Mouse (Mus musculus): ENCODE measurements at regions not wholly inside any gene's neighbourhood (a gene's known extent, or its start where the extent isn't known, plus 50 kb on each side); places are given as distances from the start of the nearest gene placed in this dataset.

DNA sequence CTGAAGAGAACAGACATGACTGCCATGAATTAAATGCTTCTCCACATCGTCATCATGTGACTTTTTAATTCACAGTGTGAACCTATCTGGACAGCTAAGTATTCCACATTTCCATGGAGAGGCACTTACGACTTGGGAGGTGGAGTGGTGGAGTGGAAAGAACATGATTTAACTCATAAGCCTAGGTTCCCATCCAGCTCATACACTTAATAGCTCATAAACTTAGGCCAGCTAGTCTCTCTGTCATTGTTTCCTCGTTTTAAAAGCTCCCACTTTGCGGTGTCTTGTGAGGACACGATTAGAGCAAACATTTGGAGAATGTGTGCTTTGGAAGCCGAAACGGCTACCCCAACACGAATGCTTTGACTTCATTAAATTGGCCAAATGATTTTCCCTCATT, 346.0 kb upstream of the Mpdz start:
- in situ Hi-C loops (cut with MboI; ENCODE audit: low pct_unique_long_range_greater_than_20kb in 1 of 2, low sequenced_read_pairs in 2 of 2, unreplicated experiment in 1 of 2): no loop called here

DNA sequence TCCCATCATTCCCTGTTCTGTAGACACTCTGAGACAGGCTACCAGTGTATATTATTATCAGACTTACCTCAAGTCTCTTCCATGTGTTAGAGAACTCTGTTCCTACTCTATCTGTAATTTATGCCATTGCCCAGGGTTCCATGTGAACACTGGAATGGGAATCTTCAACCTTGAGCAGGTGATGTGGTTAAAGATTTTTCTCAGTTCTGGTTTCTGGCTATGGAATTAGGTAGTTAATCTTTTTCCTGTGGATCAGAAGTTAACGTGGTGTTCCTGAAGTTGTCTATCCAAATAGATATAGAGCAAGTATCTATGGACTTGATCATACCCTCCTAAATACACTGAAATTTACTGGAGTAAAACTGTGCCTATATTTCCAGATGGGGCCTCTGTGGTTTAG, 339.4 kb upstream of the Mpdz start:
- in situ Hi-C loops (cut with MboI; ENCODE audit: low pct_unique_long_range_greater_than_20kb in 1 of 2, low sequenced_read_pairs in 2 of 2, unreplicated experiment in 1 of 2): no loop called here

DNA sequence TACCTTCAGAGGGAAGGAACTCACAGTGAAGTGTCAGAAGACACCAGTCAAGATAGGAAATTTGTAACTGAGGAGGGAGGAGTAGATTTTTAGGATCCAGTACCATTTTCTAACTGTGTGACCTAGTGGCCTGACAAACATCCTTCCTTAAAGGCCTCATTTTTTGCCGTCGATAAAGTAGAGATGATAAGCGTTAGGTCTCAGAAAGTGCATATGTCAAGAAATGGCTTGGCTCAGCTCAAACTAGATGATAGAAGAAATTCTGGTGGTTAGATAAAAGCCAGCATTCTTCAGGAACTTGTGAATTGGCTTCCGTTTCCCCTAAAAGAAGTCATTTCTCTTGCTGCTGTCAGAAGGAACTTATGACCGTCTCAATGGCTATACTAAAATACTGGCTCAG, 324.1 kb upstream of the Mpdz start:
- in situ Hi-C loops (cut with MboI; ENCODE audit: low pct_unique_long_range_greater_than_20kb in 1 of 2, low sequenced_read_pairs in 2 of 2, unreplicated experiment in 1 of 2): no loop called here

DNA sequence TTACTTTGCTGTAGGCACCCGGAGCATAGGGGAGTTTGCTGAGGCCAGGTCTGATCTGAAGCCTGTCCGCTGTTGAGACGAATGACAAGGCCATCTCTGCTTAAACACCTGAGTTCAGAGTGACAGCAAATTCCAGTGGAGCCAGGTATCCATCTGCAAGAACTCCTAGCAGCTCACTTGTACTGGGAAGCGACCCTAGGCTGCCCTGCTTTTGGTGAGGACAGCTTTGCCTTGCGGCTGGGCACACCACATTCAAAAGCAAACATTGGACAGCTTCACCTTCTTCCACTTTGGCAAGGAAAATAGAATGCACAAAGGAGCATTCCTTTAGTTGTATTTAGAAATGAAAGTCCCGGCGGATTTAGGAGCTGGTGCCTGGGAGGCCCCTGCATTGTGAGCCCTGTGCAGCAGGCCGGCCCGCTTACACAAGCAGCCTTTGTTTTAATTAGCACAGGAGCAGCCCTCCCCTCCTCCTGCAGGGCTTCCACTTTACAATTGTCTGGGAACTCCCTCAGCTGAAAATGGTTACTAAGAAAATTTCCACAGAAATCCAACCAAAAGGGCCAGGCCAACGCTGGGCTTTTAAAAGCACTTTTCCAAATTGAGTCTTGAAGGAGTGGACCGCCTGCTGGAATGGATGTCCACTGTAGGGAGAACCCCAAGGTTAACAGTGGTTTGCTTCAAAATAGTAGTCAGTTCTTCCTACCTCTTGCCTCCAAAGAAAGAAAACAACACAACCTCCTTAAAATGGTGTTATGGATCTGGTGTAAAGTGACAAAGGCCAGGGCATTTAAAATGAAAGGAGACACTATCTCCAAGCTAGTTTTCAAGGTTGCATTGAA, 321.6 kb upstream of the Mpdz start:
- in situ Hi-C loops (cut with MboI; ENCODE audit: low pct_unique_long_range_greater_than_20kb in 1 of 2, low sequenced_read_pairs in 2 of 2, unreplicated experiment in 1 of 2): no loop called here

DNA sequence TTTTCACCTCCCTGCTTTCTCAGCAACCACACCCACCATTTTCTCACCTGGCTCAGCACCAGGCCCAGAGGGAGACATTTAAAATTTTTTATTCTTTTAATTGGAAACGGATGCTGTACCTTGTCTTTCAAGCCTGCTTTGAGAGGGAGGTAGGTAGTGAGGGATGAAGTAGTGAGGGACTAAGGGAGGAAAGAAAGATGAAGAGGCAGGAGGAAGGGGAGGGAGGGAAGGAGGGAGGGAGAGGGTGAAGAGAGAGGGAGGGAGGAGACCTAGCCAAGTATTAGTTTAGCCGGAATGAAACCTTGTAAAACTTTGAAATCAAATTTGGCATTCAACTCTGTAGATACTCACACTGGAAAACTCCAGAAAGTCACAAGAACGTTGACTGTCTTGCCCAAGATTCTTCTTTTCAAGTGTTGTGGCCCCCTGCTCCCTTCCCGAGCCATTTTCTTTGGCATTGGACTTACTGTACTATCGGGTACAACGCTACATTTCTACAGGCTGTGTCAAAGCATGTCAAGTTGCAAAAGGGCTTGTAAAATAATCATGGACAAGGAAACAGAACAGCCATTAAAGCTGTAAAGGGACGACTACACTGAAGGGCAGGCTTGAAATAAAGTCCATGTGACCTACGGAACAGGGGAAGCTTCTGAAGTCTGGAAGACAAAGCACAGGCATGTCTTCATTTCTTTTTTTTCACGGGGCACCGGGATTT, 320.9 kb upstream of the Mpdz start:
- in situ Hi-C loops (cut with MboI; ENCODE audit: low pct_unique_long_range_greater_than_20kb in 1 of 2, low sequenced_read_pairs in 2 of 2, unreplicated experiment in 1 of 2): no loop called here

DNA sequence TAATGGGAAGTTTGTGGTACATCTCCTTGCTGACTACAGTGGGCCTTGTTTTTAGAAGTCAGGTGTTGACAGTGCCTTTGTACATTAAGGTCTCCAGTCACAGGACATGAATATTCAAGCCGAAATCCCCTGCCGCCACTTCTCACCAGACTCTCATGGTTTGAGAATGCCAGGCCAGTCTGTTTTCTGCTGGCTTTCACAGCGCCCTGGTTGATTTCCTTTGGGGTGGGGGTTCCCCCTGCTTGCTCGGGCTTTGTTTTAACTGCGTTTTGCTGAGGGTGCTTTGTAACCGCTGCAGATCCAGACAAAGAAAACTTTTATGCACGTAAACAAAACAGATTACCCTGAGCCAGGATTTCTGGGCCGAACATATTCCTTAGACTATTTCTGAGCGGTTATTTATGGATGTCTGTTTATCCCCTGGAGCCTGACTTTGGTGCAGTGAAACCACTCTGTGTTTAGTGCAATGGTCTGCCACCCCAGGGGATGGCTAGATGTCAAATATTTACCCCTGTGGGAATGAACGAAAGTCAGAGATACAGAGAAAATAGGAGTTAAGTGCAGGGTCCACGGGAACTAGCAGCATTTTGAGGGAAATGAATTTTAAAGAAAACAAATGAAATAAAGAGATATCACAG, 320.1 kb upstream of the Mpdz start:
- in situ Hi-C loops (cut with MboI; ENCODE audit: low pct_unique_long_range_greater_than_20kb in 1 of 2, low sequenced_read_pairs in 2 of 2, unreplicated experiment in 1 of 2): no loop called here

DNA sequence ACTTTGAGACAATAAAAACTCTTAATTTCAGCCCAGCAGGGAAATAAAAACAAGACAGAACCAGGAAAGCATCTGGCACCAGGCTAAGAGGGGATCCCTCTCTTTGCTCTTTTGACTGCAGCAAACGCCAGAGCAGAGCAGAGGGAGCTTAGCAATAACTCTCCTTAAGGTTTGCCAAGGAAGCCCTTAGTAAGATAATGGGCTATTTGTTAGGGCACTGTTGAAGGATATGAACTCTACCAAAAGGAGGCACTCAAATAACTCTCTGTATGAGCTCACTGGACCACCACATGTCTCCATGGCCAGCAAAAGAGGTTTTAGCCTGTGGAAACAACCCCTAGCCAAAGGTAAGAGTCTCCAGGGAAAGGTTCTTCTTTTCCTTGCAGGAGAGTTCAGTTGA, 315.3 kb upstream of the Mpdz start:
- in situ Hi-C loops (cut with MboI; ENCODE audit: low pct_unique_long_range_greater_than_20kb in 1 of 2, low sequenced_read_pairs in 2 of 2, unreplicated experiment in 1 of 2): no loop called here

DNA sequence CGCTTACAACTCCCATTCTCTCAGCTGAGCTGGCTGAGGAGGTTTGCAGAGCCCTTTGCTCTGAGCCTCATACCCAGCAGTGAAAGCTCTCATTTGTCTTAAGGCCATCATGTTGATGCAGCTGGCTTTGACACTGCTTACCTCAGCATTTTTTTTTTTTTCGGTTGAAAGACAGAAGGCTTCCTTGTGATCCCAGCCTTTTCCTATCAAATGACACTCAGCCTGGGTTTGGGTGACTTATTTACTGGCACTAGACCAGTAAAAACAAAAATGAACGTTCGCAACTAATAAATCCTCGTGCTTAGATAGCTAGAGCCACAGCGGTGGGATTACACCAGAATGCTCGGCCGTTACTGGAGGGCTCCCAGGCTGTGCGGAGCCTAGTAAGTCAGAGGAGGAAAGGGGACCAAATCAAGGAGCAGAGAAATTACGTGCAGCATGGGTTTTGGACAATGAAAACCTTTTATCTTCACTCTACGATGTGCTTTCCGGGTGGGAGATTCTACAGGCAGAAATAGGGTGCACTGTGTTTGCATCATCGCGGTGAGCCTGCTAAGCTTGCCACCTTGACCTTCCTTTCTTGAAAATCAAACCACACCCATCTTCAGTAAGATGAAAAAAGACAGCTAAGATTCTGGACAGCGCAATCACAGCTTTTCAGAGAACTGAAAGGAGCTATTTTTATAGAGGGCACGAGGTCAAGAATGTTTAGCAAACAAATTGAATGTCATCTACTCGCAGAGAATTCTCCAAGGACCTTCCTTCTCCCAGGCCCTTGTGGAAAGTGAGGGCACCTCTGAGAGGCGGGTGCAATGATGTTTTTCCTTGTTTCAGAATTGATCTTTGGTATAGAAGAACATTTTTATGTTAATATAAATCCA, 302.3 kb upstream of the Mpdz start:
- in situ Hi-C loops (cut with MboI; ENCODE audit: low pct_unique_long_range_greater_than_20kb in 1 of 2, low sequenced_read_pairs in 2 of 2, unreplicated experiment in 1 of 2): no loop called here

DNA sequence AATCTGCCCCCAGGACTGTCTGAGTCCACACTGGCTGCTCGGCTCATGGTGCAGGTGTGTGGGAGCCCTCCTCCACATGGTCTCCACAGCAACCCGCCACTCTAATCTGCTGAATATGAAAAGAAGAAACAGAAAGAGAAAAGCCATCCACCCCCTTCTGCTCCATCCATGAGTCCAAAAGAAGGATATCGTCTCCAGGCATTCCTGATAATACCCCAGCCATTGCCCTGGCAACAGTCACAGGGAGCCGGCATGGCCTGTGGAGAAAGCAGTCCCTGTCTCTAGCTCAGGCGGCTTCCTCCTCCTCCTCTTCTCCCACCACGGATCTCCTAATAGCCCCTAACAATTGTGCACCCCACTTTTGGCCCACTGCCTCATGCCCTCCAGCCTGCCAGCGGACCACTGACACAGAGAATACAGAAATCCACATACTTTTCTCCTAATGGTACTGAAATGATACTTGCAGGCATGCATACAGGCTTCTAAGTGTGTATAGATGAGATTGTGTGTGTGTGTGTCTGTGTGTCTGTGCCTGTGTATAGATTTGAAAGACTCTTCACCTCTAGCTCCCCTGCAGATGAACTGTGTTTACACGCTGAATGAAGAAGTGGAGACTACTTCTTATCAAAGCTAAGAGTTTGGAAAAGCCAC, 301.5 kb upstream of the Mpdz start:
- in situ Hi-C loops (cut with MboI; ENCODE audit: low pct_unique_long_range_greater_than_20kb in 1 of 2, low sequenced_read_pairs in 2 of 2, unreplicated experiment in 1 of 2): no loop called here

DNA sequence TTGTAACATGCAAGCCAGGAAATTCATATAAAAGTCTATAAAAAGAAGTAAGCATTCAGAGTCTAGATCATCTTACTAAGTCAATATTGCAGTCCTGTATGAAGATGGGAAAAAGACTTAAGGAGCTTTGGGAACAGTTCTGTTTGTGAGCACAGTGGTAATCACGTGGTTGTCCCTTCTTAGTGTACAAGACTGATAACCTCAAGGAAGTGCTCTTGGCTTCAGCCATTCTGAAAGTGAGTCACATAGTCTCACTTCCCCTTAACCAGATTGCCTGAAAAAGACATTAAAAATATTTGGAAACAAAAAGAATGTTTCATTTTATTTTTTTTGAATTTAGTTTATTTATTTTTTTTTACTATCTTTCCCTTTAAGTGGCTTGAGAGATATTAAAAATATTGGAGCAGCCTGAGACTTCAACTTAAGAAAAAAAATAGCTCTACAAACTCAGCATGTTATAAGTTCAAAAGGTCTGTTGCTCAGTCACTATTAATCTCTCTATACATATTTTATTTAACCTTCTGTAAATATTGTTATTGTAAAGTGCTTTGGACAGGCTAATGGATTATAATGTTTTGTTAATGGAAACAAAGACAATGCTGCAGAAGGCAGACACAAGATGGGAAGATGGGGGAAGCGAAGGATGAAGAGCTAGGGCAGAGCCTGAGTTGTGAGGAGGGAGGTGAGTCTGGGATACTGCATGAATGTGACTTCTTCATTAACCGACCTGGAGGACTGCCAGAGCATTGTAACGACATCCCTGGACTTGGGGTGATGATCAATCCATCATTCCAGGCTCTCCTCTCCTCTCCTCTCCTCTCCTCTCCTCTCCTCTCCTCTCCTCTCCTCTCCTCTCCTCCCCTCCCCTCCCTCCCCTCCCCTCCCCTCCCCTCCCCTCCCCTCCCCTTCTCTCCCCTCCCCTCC, 300.2 kb upstream of the Mpdz start:
- in situ Hi-C loops (cut with MboI; ENCODE audit: low pct_unique_long_range_greater_than_20kb in 1 of 2, low sequenced_read_pairs in 2 of 2, unreplicated experiment in 1 of 2): no loop called here

DNA sequence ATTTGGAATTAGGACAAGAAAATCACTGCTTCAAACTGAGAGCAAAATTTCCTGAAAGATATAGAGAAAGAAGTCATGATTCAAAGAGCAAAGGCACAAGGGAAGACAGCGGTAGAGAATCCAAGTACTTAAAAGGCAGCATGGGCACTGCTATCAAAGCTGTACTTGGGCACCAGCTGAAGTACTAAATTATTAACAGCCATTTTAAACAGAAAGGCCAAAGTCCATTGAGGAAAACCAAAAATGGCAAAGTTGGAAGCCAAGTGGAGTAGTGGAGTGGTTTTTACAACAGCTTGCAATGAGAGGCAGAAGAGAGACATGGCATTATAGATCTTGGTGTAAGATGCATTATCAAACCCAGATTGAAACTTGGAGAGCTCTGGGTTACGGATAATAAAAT, 291.8 kb upstream of the Mpdz start:
- in situ Hi-C loops (cut with MboI; ENCODE audit: low pct_unique_long_range_greater_than_20kb in 1 of 2, low sequenced_read_pairs in 2 of 2, unreplicated experiment in 1 of 2): no loop called here

DNA sequence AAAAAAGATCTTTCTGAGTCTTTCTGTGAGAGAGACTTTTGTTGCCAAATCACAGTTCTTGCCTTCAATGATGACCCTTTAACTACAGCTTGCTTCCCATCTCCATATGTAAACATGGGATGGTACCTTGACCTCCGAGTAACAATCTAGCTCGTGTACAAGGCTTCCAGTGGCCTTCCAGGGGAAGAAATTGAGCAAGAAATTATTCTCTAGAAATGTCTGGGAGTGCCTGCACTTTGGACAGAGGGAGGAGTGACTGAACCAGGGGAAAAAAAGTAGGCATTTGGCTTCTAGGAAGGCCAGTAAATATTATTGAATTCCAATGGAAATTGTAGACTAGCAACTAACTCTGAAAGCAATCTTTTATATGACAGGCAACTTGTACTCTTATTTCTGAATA, 287.8 kb upstream of the Mpdz start:
- in situ Hi-C loops (cut with MboI; ENCODE audit: low pct_unique_long_range_greater_than_20kb in 1 of 2, low sequenced_read_pairs in 2 of 2, unreplicated experiment in 1 of 2): no loop called here

DNA sequence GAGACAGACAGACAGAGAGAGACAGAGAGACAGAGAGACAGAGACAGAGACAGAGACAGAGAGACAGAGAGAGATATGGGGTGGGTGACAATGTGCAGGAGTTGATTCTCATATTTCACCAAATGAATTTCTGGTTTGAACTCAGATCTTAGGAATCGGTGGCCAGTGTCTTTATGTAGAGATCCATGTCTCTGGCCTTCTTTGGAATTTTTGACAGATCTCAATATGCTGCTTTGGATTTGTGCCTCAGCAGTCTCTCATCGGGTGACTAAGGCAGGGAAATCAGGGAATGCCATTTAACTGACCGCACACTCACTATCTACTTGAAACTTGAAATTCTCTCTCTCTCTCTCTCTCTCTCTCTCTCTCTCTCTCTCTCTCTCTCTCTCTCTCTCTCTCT, 286.3 kb upstream of the Mpdz start:
- in situ Hi-C loops (cut with MboI; ENCODE audit: low pct_unique_long_range_greater_than_20kb in 1 of 2, low sequenced_read_pairs in 2 of 2, unreplicated experiment in 1 of 2): no loop called here

DNA sequence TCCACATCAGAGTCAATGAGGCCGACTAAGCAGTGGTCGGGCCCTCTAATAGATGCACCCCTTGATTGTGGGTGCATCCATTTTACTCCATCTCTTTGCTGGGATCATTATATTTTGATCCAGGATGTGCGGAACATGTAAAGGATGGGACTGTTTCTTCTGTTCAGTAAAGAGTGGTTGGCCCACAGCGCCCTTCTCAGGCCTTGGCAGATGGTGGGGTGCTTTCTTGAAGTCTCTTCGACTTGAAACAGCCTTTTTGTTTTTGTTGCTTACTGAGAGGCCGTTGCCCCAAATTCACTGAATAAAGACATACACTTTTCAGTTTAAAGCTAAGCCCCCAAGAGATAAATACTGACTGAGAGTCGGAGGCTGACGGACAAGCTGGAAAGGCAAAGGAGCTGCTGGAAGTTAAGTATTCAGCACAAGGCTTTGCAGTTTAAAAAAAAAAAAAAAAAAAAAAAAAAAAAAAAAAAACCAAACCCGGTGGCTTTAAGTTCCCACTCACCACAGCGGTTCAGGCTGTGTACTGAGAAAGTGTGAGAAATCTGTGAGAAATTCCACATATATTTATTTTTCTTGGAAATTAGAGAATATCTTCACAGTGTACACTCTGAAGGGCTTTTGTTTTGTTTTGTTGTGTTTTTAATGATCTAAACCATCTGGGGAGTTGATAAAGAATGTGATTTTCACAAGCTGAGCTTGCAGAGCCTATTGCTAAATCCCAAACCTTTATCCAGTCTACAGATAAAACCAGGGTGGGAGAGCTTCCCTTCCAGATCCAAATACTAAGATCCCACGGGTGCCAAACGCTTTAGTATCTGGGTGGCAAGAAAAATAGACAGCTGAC, 285.3 kb upstream of the Mpdz start:
- in situ Hi-C loops (cut with MboI; ENCODE audit: low pct_unique_long_range_greater_than_20kb in 1 of 2, low sequenced_read_pairs in 2 of 2, unreplicated experiment in 1 of 2): no loop called here

DNA sequence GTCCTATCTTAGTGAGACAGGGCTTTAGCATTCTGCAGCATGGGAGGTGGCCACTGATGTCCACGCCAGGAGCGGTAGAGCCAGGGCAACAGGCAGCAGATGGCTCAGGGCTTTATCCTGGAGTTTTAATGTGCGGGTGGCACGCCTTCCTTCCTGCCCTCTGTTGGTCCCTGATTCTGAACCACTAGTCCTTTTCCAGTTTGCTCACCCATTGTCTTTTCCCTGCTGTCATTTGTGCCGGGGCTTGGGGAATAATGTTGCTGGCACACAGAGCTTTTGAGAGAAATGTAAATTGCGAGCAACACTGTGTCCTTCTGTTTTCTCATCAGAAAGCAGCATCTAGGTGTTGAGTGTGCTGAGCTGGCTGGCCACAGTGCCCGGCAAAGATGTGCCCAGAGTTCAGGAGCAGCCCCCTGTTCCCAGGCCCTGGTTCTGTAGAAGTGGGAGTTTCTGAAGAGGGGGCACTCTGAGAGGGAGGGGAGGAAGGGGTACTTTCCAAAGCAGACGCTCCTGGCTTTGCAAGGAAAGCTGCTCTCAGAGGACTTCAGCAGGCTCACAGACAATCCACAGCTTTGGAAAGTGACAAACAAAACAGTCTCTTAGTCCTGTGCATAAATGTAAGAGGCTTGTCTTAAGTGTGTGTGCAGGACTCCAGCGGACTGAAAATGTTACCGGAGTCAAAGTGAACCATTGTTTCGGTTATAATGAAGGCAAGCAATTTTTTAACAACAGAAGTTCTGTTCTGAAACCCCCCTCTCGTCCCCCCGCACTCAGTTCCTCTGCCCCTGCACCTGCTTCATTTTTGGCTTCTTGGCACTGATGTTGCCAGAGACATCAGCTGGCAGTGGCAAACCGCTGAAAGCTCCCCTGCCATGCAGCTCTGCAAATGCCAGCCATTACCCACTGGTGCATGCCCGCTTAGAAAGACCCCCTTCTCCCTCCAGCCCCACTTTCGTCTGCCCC, 284.4 kb upstream of the Mpdz start:
- in situ Hi-C loops (cut with MboI; ENCODE audit: low pct_unique_long_range_greater_than_20kb in 1 of 2, low sequenced_read_pairs in 2 of 2, unreplicated experiment in 1 of 2): no loop called here

DNA sequence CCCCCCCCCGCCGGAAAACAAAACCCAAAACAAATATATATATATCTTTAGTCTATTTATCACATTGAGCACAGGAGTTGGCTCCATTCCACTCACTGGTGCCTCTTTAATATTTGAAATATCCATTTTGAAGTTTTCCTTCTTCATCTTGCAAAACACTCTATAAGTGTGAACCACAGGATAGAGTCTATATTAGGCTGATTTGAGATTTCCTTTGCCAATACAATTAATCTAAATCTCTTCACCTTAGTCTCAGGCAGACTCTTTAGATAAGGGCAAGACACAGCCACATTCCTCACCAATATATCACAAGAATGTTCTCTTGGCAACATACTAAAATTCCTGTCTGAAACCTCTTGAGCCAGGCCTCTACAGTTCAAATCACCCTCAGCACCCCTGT, 282.1 kb upstream of the Mpdz start:
- in situ Hi-C loops (cut with MboI; ENCODE audit: low pct_unique_long_range_greater_than_20kb in 1 of 2, low sequenced_read_pairs in 2 of 2, unreplicated experiment in 1 of 2): no loop called here
